Mouse (Mus musculus) embryonic facial prominence, embryonic 11.5 days (tissue): ENCODE measurements around the gene Sdk2. TPM values are rescaled to one million over a fixed set of nuclear protein-coding genes. Genes with fewer than 3 reads are reported as not detected.

Experiments used
- ATAC-seq: fragments of 200-750 bp; cut with Nextera tagmentation; replicated peaks from 2 replicates; pipeline ENCODE4 v1.8.0; 2017; ENCODE audit warnings: low read depth; ENCODE audit not compliant: insufficient number of reproducible peaks, low FRiP score, low TSS enrichment
- DNase-seq: peaks from one replicate; pipeline ENCODE4 v3.0.0-alpha.2; 2015; ENCODE audit warnings: low spot score
- H3K27ac ChIP-seq: fragments of 300-500 bp; sonication (generic); replicated peaks from 2 replicates; pipeline ENCODE4 v1.5.1; 2014; ENCODE audit warnings: mild to moderate bottlenecking, low read depth, low read length, control low read depth
- H3K27me3 ChIP-seq: fragments of 300-500 bp; sonication (generic); 2 replicates; pipeline ENCODE4 v1.6.1; 2014; ENCODE audit warnings: mild to moderate bottlenecking, low read length, moderate library complexity, mixed read lengths; ENCODE audit not compliant: control insufficient read depth, insufficient read depth
- H3K36me3 ChIP-seq: fragments of 300-500 bp; sonication (generic); replicated peaks from 2 replicates; pipeline ENCODE4 v1.6.1; 2014; ENCODE audit warnings: low read depth, mild to moderate bottlenecking, low read length, moderate library complexity, mixed read lengths; ENCODE audit not compliant: control insufficient read depth, insufficient read depth
- H3K4me1 ChIP-seq: fragments of 300-500 bp; sonication (generic); 2 replicates; pipeline ENCODE4 v1.6.1; 2014; ENCODE audit warnings: low read length, mixed read lengths; ENCODE audit not compliant: control insufficient read depth, insufficient read depth
- H3K4me2 ChIP-seq: fragments of 300-500 bp; sonication (generic); 2 replicates; pipeline ENCODE4 v1.6.1; 2014; ENCODE audit warnings: low read depth, mild to moderate bottlenecking, control low read depth, low read length, moderate library complexity
- H3K4me3 ChIP-seq: fragments of 300-500 bp; sonication (generic); 2 replicates; pipeline ENCODE4 v1.5.1; 2014; ENCODE audit warnings: low read depth, low read length, control low read depth
- H3K9ac ChIP-seq: fragments of 300-500 bp; sonication (generic); replicated peaks from 2 replicates; pipeline ENCODE4 v1.6.1; 2014; ENCODE audit warnings: mild to moderate bottlenecking, control low read depth, low read length
- H3K9me3 ChIP-seq: fragments of 300-500 bp; sonication (generic); replicated peaks from 2 replicates; pipeline ENCODE4 v1.6.1; 2016; ENCODE audit warnings: mild to moderate bottlenecking, low read length, inconsistent platforms, mixed read lengths; ENCODE audit not compliant: control insufficient read depth
- WGBS: fragments of 180-500 bp; shearing (Covaris S2); extraction: QIAGEN DNeasy Blood & Tissue Kit; methylation state at CpG from one replicate; pipeline ENCODE4 v1.1.7; 2014; 5-methylcytosine and 5-hydroxymethylcytosine counted together
- polyA plus RNA-seq: library from polyadenylated mRNA; unstranded; fragments of >200 nt; fragmentation: Nextera tagmentation; extraction: Ambion mirVana; gene quantifications from 2 replicates; pipeline ENCODE4 v1.2.1, GENCODE M21; 2014

Gene Sdk2
- polyA plus RNA-seq, 1 experiment from 2014 or later = 0.88 TPM

DNA sequence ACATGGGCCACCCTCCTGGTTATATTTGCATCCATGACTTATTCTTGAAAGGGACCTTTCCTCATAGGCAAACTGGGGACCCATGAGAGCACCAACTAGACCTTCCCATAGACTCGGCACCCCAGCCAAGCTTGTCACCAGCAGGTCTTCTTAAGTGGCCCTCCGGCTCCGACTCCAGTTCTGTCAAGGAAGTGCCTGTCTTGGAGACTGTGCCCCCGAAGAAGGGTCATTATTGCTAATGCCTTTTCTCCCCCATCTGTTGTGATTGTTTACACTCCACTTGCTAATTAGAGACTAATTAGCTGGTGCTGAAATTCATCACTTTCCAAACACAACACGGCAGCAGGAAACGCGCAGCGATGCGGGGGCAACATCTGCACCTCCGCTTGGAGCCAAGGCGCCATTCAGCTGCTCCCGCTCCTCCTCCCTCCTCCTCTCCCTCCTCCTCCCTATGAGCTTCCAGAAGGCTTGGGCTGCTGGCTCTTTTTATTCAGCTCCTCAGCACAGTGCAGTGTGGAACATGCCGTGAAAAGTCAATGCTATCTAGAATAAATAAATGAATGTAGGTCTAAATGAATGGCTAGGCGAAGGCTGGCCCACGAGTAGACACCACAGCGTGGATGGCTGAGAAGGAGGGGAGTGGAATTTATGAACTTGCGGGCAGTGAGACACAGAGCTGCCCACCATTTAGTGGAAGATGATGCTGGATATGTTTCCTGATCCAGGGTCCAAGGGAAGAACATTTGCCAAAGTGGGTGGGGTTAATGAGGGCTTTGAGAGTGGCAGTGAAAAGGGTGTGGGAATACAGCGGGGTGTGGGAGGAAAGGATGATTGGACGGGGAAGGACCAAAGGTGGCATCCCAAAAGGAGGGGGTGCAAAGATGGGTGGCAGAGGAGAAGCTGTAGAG lies 95.0 kb downstream of the Sdk2 start:
- H3K27me3 ChIP-seq = no peaks in the 10 kb centered on the region
- H3K4me1 ChIP-seq = no peaks in the 10 kb centered on the region
- peaks cover 10% of the 10 kb centered on the region for H3K9me3 ChIP-seq
- WGBS = 90% methylated on average over 19 of the region's 19 CpGs
- no peak overlapping the region for H3K9ac ChIP-seq
- ATAC-seq = no peak
- H3K4me2 ChIP-seq = no peak overlapping the region
- no peaks in the 10 kb centered on the region for H3K36me3 ChIP-seq
- no peak for DNase-seq
- H3K4me3 ChIP-seq = no peak overlapping the region
- no peak overlapping the region for H3K27ac ChIP-seq

DNA sequence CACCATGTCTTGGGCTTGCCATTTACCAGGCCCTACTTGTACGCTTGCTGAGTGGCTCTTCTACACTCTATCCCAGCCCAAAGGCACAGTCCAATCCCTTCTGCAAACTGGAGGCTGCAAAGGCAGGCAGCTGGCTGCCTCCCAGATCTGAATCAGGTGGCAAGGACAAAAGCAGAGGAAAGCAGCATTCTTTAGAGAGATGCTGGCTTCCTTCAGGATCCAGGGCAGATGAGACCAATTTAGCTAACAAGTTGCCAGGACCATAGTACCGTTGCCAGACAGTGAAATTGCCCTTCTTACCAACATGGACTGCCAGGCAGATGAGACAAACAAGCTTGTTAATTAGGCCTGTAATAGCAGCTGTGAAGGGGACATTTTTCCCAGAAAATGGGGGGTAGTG lies 96.8 kb downstream of the Sdk2 start:
- Histone ChIP-seq H3K27ac (no peak overlapping the region), H3K4me2 (no peak overlapping the region), H3K36me3 (no peaks in the 10 kb centered on the region), H3K4me1 (no peaks in the 10 kb centered on the region), H3K4me3 (no peak overlapping the region), H3K27me3 (no peaks in the 10 kb centered on the region), H3K9ac (no peak overlapping the region), H3K9me3 (peaks cover 19% of the 10 kb centered on the region)
- DNase-seq = no peak
- ATAC-seq = no peak
- WGBS = 85% methylated on average over 2 of the region's 2 CpGs

DNA sequence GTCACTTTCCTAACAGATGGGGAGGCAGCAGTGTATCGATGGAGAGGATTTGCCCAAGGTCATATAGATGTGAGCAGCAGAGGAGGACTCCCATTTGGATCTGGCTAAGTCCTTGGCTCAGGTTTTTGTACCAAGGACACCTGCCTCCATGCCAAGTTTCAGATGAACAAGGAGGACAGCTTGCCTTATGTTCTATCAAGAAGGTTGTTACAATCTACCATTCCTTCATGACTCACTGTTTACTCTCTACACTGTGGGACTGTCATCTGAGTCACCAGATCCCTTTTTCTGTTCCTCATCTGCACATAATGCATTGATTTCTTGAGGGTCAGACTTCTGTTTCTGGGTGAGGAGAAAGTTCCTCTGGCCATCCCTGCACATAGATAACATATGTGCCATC lies 101.6 kb downstream of the Sdk2 start:
- no peak overlapping the region for H3K4me2 ChIP-seq
- no peaks in the 10 kb centered on the region for H3K4me1 ChIP-seq
- peaks cover 22% of the 10 kb centered on the region for H3K9me3 ChIP-seq
- DNase-seq (no peak), ATAC-seq (no peak)
- WGBS = 86% methylated on average over 1 of the region's 1 CpGs
- H3K27me3 ChIP-seq = no peaks in the 10 kb centered on the region
- no peaks in the 10 kb centered on the region for H3K36me3 ChIP-seq
- no peak overlapping the region for H3K4me3 ChIP-seq
- H3K9ac ChIP-seq = no peak overlapping the region
- H3K27ac ChIP-seq = no peak overlapping the region

- Histone ChIP-seq H3K9ac (no peak overlapping the region), H3K9me3 (peaks cover 17% of the 10 kb centered on the region), H3K27ac (no peak overlapping the region), H3K4me3 (no peak overlapping the region), H3K4me1 (no peaks in the 10 kb centered on the region), H3K4me2 (no peak overlapping the region), H3K27me3 (no peaks in the 10 kb centered on the region), H3K36me3 (no peaks in the 10 kb centered on the region)
- ATAC-seq (no peak), DNase-seq (no peak)
- 92% methylated on average over 3 of the region's 3 CpGs for WGBS
Measured at GRCm38 (mm10) chr11:113962751-113963150, 104.1 kb downstream of the Sdk2 start.

DNA sequence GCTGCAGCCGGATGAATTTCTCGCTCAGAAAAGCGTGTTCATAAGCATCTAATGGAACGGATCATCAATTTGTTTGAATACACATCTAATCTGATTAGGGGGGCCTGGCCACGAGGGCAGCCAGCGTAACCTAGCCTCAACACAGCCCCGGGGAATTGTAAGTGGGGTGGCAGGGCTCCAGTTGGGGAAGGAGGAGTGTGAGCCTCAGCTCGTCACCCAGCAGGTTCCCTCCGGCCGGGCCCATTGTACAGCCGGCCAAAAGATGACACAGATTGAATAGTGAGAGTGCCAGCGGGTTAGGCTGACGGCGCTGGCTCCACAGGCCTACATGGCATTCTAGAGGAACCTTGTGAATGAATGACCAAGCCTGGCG lies 115.2 kb downstream of the Sdk2 start:
- no peak for ATAC-seq
- H3K27ac ChIP-seq = no peak overlapping the region
- no peak overlapping the region for H3K4me2 ChIP-seq

GRCm38 (mm10) chr11:113950904-113951615 lies 115.8 kb downstream of the Sdk2 start:
- no peak overlapping the region for H3K27ac ChIP-seq
- WGBS = 59% methylated on average over 7 of the region's 7 CpGs
- ATAC-seq (no peak), DNase-seq (no peak)
- no peaks in the 10 kb centered on the region for H3K36me3 ChIP-seq
- H3K4me1 ChIP-seq = peaks cover 4% of the 10 kb centered on the region
- H3K9ac ChIP-seq = no peak overlapping the region
- H3K27me3 ChIP-seq = no peaks in the 10 kb centered on the region
- H3K4me3 ChIP-seq = no peak overlapping the region
- H3K9me3 ChIP-seq = no peaks in the 10 kb centered on the region
- no peak overlapping the region for H3K4me2 ChIP-seq

More for the DNA sequence above, 115.2 kb downstream of the Sdk2 start:
- Histone ChIP-seq H3K4me3 (no peak overlapping the region), H3K4me1 (peaks cover 4% of the 10 kb centered on the region), H3K36me3 (no peaks in the 10 kb centered on the region), H3K9me3 (no peaks in the 10 kb centered on the region), H3K27me3 (no peaks in the 10 kb centered on the region), H3K9ac (no peak overlapping the region)
- DNase-seq = no peak
- WGBS = 70% methylated on average over 15 of the region's 15 CpGs

DNA sequence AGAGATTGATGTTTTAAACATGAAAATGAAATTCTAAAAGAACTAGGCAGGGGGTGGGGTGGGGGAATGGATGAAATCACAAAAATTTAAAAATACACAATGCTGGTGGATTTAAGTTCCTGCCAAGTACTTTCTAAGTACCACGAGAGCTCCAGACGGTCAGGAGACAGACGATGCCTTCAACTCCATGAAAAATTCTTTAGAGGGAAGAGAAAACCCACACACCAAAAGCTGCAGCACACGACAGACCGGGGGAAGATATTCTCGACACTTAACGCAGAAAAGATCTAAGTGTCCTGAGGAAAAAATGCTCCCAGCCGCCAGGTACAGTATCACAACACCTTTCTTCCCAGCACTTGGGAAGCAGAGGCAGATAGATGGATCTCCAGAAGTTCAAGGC lies 118.2 kb downstream of the Sdk2 start:
- no peak overlapping the region for H3K4me2 ChIP-seq

DNA sequence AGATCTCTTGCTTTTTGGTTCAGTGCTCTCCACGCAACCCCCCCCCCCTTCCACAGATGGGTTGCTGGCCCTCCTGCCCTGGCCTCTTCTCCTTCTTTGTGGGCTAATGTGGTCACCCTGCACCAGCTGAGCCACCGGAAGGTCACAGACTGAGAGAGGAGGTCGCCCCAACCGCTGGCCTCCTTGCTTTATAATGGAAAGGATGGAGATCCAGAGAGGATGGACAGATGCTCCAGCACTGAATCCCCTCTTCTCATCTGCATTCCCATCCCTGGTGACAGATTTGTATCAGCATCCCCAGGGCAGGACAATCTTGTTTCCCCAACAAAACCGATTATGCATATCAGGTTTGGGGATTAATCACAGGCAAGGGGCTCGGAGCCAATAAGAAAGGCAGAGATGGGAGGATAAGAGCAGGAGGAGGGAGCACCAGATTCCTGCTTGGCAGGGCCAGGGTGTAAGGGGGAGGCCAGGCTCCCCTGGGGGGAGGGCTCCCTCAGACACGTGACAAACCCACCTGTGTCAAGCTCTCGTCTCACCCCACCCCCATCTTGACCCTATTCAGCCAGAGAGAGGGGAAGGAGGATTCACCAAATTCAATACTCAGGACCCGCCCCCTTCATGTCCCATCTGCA lies 124.6 kb downstream of the Sdk2 start:
- DNase-seq (no peak), ATAC-seq (no peak)
- H3K9me3 ChIP-seq = no peaks in the 10 kb centered on the region
- H3K27ac ChIP-seq = no peak overlapping the region
- no peaks in the 10 kb centered on the region for H3K27me3 ChIP-seq
- no peak overlapping the region for H3K4me2 ChIP-seq
- no peak overlapping the region for H3K4me3 ChIP-seq
- H3K4me1 ChIP-seq = no peaks in the 10 kb centered on the region
- H3K36me3 ChIP-seq = no peaks in the 10 kb centered on the region
- H3K9ac ChIP-seq = no peak overlapping the region
- 48% methylated on average over 9 of the region's 9 CpGs for WGBS

More for the DNA sequence above, 118.2 kb downstream of the Sdk2 start:
- no peak overlapping the region for H3K4me3 ChIP-seq
- ATAC-seq (no peak), DNase-seq (no peak)
- WGBS = 88% methylated on average over 8 of the region's 8 CpGs
- H3K27ac ChIP-seq = no peak overlapping the region
- no peaks in the 10 kb centered on the region for H3K27me3 ChIP-seq
- no peaks in the 10 kb centered on the region for H3K36me3 ChIP-seq
- H3K9me3 ChIP-seq = no peaks in the 10 kb centered on the region
- H3K9ac ChIP-seq = no peak overlapping the region
- H3K4me1 ChIP-seq = peaks cover 4% of the 10 kb centered on the region
